Mouse (Mus musculus): ENCODE measurements at regions not wholly inside any gene's neighbourhood (a gene's known extent, or its start where the extent isn't known, plus 50 kb on each side); places are given as distances from the start of the nearest gene placed in this dataset.

DNA sequence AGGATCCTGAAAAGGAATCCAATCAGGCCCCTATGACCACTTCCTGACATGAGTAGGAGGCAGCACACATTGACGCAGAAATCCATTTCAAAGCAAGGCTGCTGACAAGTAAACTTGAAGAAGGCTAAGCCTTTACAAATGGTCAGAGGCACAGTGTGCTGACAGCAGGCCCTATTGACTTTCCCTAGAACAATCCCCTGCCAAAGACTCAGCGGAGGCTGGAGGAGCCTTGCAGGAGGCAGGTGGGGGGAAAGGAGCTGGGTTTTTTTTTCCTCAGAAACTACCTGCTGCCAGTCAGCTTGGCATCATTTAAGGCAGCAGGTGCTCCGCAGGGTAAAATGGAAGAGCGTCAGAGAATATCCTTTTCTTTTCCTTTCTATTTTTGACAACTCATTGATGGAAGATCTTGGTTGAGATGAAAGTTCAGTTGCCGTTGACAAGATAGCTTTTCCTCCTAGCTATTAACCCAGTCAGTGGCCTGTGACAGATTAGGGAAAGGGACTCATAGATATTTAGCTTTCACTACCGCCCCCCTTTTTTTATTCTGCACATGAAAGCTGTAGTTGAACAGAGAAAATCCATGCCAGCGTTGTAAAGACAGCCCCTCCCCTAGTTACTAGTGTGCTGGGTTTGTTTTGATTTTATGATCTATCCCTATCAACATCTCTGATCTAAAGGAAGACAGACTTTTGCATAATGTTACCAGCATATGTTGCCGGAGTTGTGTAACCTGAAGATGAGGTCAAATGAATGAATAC lies 210.6 kb downstream of the Csnka2ip start:
- H3K4me2 ChIP-seq (replicated peaks; ENCODE audit: low read depth, low read length, severe bottlenecking) = no peak overlapping the region
- no peaks in the 10 kb centered on the region for H3K9me3 ChIP-seq (ENCODE audit: control insufficient read depth, low read length)
- WGBS = 74% methylated on average over 8 of the region's 8 CpGs

DNA sequence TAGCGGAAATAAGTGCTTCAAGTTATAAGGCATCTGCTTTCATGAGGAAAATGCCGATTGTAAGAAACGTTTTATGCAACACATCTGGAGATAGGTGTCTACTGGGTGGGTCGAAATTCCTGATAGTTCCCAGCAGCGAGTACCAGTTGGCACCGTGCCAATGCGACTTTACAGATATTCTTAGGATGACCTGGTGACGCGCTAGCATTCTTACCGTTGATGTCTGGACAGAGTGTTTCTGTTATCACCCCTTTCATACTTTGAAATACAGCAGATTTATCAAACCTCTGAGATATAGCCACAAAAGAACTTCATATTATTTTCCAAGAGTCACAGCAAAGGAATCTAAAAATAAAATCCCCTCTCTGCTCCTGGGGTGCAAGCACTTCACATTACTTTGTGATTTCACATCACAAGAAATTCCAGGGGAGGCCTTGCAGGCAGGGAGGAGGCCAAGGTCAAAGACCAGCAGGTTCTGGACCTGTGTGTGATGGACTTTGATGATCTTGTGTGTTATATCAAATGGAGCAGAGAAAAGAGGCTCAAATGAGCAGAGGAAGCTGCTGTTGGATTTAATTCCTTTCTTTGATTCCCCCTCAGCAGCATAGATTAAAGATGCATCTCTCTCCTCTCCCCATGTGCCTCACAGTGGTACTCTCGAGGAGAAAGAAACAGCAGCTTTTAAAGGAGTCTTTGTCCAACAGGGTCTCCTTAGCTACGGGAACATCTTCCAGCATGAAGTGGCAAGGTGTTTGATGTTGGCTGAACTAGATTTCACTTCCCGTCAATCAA lies 233.4 kb downstream of the Csnka2ip start:
- no peak for ATAC-seq (ENCODE audit: low FRiP score, low read depth)
- H3K4me3 ChIP-seq (replicated peaks; ENCODE audit: low read length) = no peak overlapping the region
- DNase-seq (ENCODE audit: low spot score) = peak; percentile 25
- no peak overlapping the region for H3K27ac ChIP-seq (replicated peaks; ENCODE audit: low read depth, low read length)
- H3K27me3 ChIP-seq (ENCODE audit: control insufficient read depth, insufficient read depth, low read length) = no peaks in the 10 kb centered on the region
- WGBS = 60% methylated on average over 13 of the region's 13 CpGs
- no peaks in the 10 kb centered on the region for H3K36me3 ChIP-seq (ENCODE audit: control insufficient read depth, insufficient read depth, low read length)
- H3K9ac ChIP-seq (ENCODE audit: low read depth, low read length, severe bottlenecking) = no peak overlapping the region
- no peaks in the 10 kb centered on the region for H3K9me3 ChIP-seq (ENCODE audit: control insufficient read depth, low read length)
- H3K4me2 ChIP-seq (replicated peaks; ENCODE audit: low read depth, low read length, severe bottlenecking) = no peak overlapping the region
- TF ChIP-seq POLR2A (IDR thresholded peaks at IDR 0.05; ENCODE audit: borderline replicate concordance, extremely low read depth, insufficient read depth, insufficient read length) = no peak
- no peaks in the 10 kb centered on the region for H3K4me1 ChIP-seq (ENCODE audit: control insufficient read depth, insufficient read depth, low read length)

More for the DNA sequence above, 210.6 kb downstream of the Csnka2ip start:
- ATAC-seq (ENCODE audit: low FRiP score, low read depth) (no peak), DNase-seq (ENCODE audit: low spot score) (no peak)
- no peaks in the 10 kb centered on the region for H3K4me1 ChIP-seq (ENCODE audit: control insufficient read depth, insufficient read depth, low read length)
- TF ChIP-seq POLR2A (IDR thresholded peaks at IDR 0.05; ENCODE audit: borderline replicate concordance, extremely low read depth, insufficient read depth, insufficient read length) = no peak
- H3K27ac ChIP-seq (replicated peaks; ENCODE audit: low read depth, low read length) = no peak overlapping the region
- no peak overlapping the region for H3K4me3 ChIP-seq (replicated peaks; ENCODE audit: low read length)
- H3K9ac ChIP-seq (ENCODE audit: low read depth, low read length, severe bottlenecking) = no peak overlapping the region
- H3K36me3 ChIP-seq (ENCODE audit: control insufficient read depth, insufficient read depth, low read length) = no peaks in the 10 kb centered on the region
- H3K27me3 ChIP-seq (ENCODE audit: control insufficient read depth, insufficient read depth, low read length) = no peaks in the 10 kb centered on the region

DNA sequence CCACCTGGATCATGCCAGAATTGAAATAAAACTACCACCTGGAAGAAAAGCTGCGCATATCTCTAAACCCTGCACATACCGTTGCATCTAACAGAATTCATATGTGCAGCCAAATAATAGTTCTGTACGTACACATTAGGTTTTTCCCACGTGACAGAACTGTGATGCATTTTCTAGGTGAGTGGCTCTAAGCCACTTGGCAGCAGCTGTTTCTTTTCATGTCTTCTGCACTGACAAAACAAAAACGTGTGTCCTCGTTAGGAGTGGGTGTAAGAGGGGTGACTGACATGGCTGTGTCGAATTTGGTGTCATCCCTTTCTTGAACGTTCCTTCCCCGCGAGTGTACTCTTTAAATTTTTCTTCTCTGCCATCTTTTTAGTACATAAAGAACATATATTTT lies 254.3 kb downstream of the Csnka2ip start:
- no peak overlapping the region for H3K9ac ChIP-seq (ENCODE audit: low read depth, low read length, severe bottlenecking)
- no peak overlapping the region for H3K4me3 ChIP-seq (replicated peaks; ENCODE audit: low read length)
- no peaks in the 10 kb centered on the region for H3K27me3 ChIP-seq (ENCODE audit: control insufficient read depth, insufficient read depth, low read length)
- no peak overlapping the region for H3K27ac ChIP-seq (replicated peaks; ENCODE audit: low read depth, low read length)
- DNase-seq (ENCODE audit: low spot score) (no peak), ATAC-seq (ENCODE audit: low FRiP score, low read depth) (0 out of 2 replicates have a peak, but pooled peaks have one; percentile 23)
- no peak overlapping the region for H3K4me2 ChIP-seq (replicated peaks; ENCODE audit: low read depth, low read length, severe bottlenecking)
- WGBS = 36% methylated on average over 10 of the region's 10 CpGs
- TF ChIP-seq POLR2A (IDR thresholded peaks at IDR 0.05; ENCODE audit: borderline replicate concordance, extremely low read depth, insufficient read depth, insufficient read length) = no peak
- H3K9me3 ChIP-seq (ENCODE audit: control insufficient read depth, low read length) = no peaks in the 10 kb centered on the region
- H3K36me3 ChIP-seq (ENCODE audit: control insufficient read depth, insufficient read depth, low read length) = no peaks in the 10 kb centered on the region
- no peaks in the 10 kb centered on the region for H3K4me1 ChIP-seq (ENCODE audit: control insufficient read depth, insufficient read depth, low read length)

DNA sequence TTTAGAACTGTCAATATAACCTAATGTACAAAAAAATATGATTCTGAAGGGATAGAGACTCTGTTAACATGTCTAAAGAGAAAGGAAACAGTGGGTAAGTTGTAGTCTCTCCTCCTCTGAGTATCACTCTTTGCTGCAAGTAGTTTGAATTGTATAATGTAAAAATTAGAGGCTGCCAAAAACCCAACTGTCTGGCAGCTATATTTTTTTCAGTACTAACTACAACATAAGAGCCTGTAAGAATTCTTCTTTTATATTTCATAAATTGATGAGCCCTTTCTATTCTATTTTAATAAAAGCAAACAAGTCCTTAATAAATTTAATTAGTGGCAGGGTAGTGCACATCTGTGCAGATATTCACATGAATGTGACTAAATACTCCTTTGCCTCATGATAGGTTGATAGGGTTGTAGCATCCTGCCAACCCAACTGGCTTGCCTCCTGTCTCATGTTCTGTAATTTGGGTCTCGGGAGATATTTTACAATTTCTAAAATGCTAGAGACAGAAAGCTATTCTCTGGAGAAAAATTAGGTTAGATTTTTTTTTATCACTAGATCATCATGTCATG lies 269.2 kb downstream of the Csnka2ip start:
- no peak overlapping the region for H3K27ac ChIP-seq (replicated peaks; ENCODE audit: low read depth, low read length)
- H3K9me3 ChIP-seq (ENCODE audit: control insufficient read depth, low read length) = no peaks in the 10 kb centered on the region
- H3K9ac ChIP-seq (ENCODE audit: low read depth, low read length, severe bottlenecking) = no peak overlapping the region
- no peak for TF ChIP-seq POLR2A (IDR thresholded peaks at IDR 0.05; ENCODE audit: borderline replicate concordance, extremely low read depth, insufficient read depth, insufficient read length)
- no peak for DNase-seq (ENCODE audit: low spot score)
- no peaks in the 10 kb centered on the region for H3K36me3 ChIP-seq (ENCODE audit: control insufficient read depth, insufficient read depth, low read length)
- ATAC-seq (ENCODE audit: low FRiP score, low read depth) = no peak
- H3K4me1 ChIP-seq (ENCODE audit: control insufficient read depth, insufficient read depth, low read length) = no peaks in the 10 kb centered on the region
- WGBS = 87% methylated on average over 1 of the region's 1 CpGs
- H3K4me2 ChIP-seq (replicated peaks; ENCODE audit: low read depth, low read length, severe bottlenecking) = no peak overlapping the region
- H3K4me3 ChIP-seq (replicated peaks; ENCODE audit: low read length) = no peak overlapping the region
- no peaks in the 10 kb centered on the region for H3K27me3 ChIP-seq (ENCODE audit: control insufficient read depth, insufficient read depth, low read length)

DNA sequence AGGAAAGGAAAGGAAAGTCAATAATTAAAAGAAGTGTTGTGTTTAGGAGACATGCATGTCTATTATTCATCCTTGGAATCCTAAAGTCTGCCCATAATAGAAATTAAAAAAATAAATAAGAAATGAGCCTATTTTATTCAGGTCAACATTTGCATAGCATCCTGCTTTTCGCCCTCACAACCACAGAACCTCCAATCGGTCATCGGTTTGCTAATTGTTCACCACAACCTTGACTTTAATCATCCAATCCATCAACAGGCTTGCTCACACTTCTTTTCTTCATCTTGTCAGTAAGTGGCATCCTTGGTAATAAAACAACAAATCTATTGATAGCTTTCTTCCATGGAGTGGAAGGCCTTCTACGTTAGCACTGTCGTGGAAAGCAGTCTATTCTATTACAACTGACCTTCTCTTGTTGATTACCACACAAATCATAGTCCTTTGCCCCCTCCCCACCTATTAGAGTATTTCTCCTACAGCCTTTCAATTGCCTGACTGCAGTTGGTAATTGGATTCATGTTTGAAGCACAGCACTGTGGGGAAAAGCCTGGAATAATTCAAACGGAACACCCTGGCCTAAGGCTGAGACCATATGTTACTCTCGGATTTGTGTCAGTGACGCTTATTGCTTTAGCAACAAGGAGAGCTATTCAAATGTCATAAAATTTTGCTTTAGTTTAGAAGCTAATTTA lies 269.9 kb downstream of the Csnka2ip start:
- DNase-seq (ENCODE audit: low spot score) = no peak
- Histone ChIP-seq H3K27me3 (ENCODE audit: control insufficient read depth, insufficient read depth, low read length) (no peaks in the 10 kb centered on the region), H3K4me1 (ENCODE audit: control insufficient read depth, insufficient read depth, low read length) (no peaks in the 10 kb centered on the region), H3K9ac (ENCODE audit: low read depth, low read length, severe bottlenecking) (no peak overlapping the region), H3K9me3 (ENCODE audit: control insufficient read depth, low read length) (no peaks in the 10 kb centered on the region), H3K4me3 (replicated peaks; ENCODE audit: low read length) (no peak overlapping the region), H3K27ac (replicated peaks; ENCODE audit: low read depth, low read length) (no peak overlapping the region), H3K4me2 (replicated peaks; ENCODE audit: low read depth, low read length, severe bottlenecking) (no peak overlapping the region), H3K36me3 (ENCODE audit: control insufficient read depth, insufficient read depth, low read length) (no peaks in the 10 kb centered on the region)
- WGBS = 46% methylated on average over 8 of the region's 8 CpGs
- ATAC-seq (ENCODE audit: low FRiP score, low read depth) = no peak
- no peak for TF ChIP-seq POLR2A (IDR thresholded peaks at IDR 0.05; ENCODE audit: borderline replicate concordance, extremely low read depth, insufficient read depth, insufficient read length)

Measured in limb, embryonic 14.5 days (tissue).